Mouse (Mus musculus): ENCODE results near the gene Krt34. TPM values are rescaled to one million over a fixed set of nuclear protein-coding genes. Genes with fewer than 3 reads are reported as not detected.

The Krt34 gene
- polyA plus RNA-seq, 1 experiment from 2014 or later, result not detected

GRCm38 (mm10) chr11:99989881-99990405 is 51.4 kb downstream of the Krt34 start:
- Histone ChIP-seq H3K27me3 (ENCODE audit: low read depth, poor library complexity, severe bottlenecking) (peaks cover 26% of the 10 kb centered on the region), H3K9me3 (replicated peaks) (no peaks in the 10 kb centered on the region), H3K27ac (no peak overlapping the region), H3K4me1 (peaks cover 15% of the 10 kb centered on the region), H3K36me3 (no peaks in the 10 kb centered on the region), H3K4me3 (no peak overlapping the region)
- 86% methylated on average over 6 of the region's 6 CpGs for WGBS
- no peak for DNase-seq (ENCODE audit: low spot score)

GRCm38 (mm10) chr11:99988530-99988929 is 52.8 kb downstream of the Krt34 start:
- peaks cover 9% of the 10 kb centered on the region for H3K4me1 ChIP-seq
- 98% methylated on average over 3 of the region's 3 CpGs for WGBS
- H3K27me3 ChIP-seq (ENCODE audit: low read depth, poor library complexity, severe bottlenecking), result peaks cover 12% of the 10 kb centered on the region
- no peak for DNase-seq (ENCODE audit: low spot score)
- no peak overlapping the region for H3K27ac ChIP-seq
- H3K9me3 ChIP-seq (replicated peaks), result no peaks in the 10 kb centered on the region
- H3K36me3 ChIP-seq, result no peaks in the 10 kb centered on the region
- no peak overlapping the region for H3K4me3 ChIP-seq

Other genes with a start within 250 kb of the Krt34 start
- gene Gm11596, start 248.1 kb downstream of the Krt34 start, polyA plus RNA-seq (2016; fragmentation: Nextera tagmentation; extraction: Ambion mirVana), result not detected in 2 replicates
- gene Gm11569, start 242.6 kb downstream of the Krt34 start, polyA plus RNA-seq (2016; fragmentation: Nextera tagmentation; extraction: Ambion mirVana), result not detected in 2 replicates
- gene Gm11554, start 237.1 kb downstream of the Krt34 start, polyA plus RNA-seq (2016; fragmentation: Nextera tagmentation; extraction: Ambion mirVana), result not detected in 2 replicates
- not detected in 2 replicates for gene Krtap4-13, start 231.7 kb downstream of the Krt34 start, polyA plus RNA-seq (2016; fragmentation: Nextera tagmentation; extraction: Ambion mirVana)
- not detected in 2 replicates for gene Gm11564, start 225.9 kb downstream of the Krt34 start, polyA plus RNA-seq (2016; fragmentation: Nextera tagmentation; extraction: Ambion mirVana)
- gene 2300003K06Rik, start 203.5 kb downstream of the Krt34 start, polyA plus RNA-seq (2016; fragmentation: Nextera tagmentation; extraction: Ambion mirVana), result not detected in 2 replicates
- gene Krtap4-16, start 189.9 kb downstream of the Krt34 start, polyA plus RNA-seq (2016; fragmentation: Nextera tagmentation; extraction: Ambion mirVana), result not detected in 2 replicates
- not detected in 2 replicates for gene Gm11568, start 183.6 kb downstream of the Krt34 start, polyA plus RNA-seq (2016; fragmentation: Nextera tagmentation; extraction: Ambion mirVana)
- gene Gm11559, start 177.1 kb downstream of the Krt34 start, polyA plus RNA-seq (2016; fragmentation: Nextera tagmentation; extraction: Ambion mirVana), result not detected in 2 replicates
- not detected in 2 replicates for gene Krtap9-1, start 168.2 kb downstream of the Krt34 start, polyA plus RNA-seq (2016; fragmentation: Nextera tagmentation; extraction: Ambion mirVana)
- not detected in 2 replicates for gene Gm11567, start 162.4 kb downstream of the Krt34 start, polyA plus RNA-seq (2016; fragmentation: Nextera tagmentation; extraction: Ambion mirVana)
- gene Krtap31-1, start 133.6 kb downstream of the Krt34 start, polyA plus RNA-seq (2016; fragmentation: Nextera tagmentation; extraction: Ambion mirVana), result not detected in 2 replicates
- not detected in 2 replicates for gene Gm11565, start 126.8 kb downstream of the Krt34 start, polyA plus RNA-seq (2016; fragmentation: Nextera tagmentation; extraction: Ambion mirVana)
- gene Krtap31-2, start 105.3 kb downstream of the Krt34 start, polyA plus RNA-seq (2016; fragmentation: Nextera tagmentation; extraction: Ambion mirVana), result not detected in 2 replicates
- gene Krtap9-5, start 93.1 kb downstream of the Krt34 start, polyA plus RNA-seq (2016; fragmentation: Nextera tagmentation; extraction: Ambion mirVana), result not detected in 2 replicates
- gene Krtap29-1, start 62.5 kb downstream of the Krt34 start, polyA plus RNA-seq (2016; fragmentation: Nextera tagmentation; extraction: Ambion mirVana), result not detected in 2 replicates
- gene Krtap16-1, start 55.0 kb downstream of the Krt34 start, polyA plus RNA-seq (2016; fragmentation: Nextera tagmentation; extraction: Ambion mirVana), result not detected in 2 replicates
- 0.68 and 0.90 TPM in 2 replicates for gene Krtap17-1, start 47.6 kb downstream of the Krt34 start, polyA plus RNA-seq (2016; fragmentation: Nextera tagmentation; extraction: Ambion mirVana)
- gene Krt33a, start 25.3 kb downstream of the Krt34 start, polyA plus RNA-seq (2016; fragmentation: Nextera tagmentation; extraction: Ambion mirVana), result not detected in 2 replicates
- not detected in 2 replicates for gene Krt33b, start 11.7 kb downstream of the Krt34 start, polyA plus RNA-seq (2016; fragmentation: Nextera tagmentation; extraction: Ambion mirVana)
- gene Krt31, start 9.0 kb upstream of the Krt34 start, polyA plus RNA-seq (2016; fragmentation: Nextera tagmentation; extraction: Ambion mirVana), result not detected in 2 replicates
- not detected in 2 replicates for gene Krt32, start 46.7 kb upstream of the Krt34 start, polyA plus RNA-seq (2016; fragmentation: Nextera tagmentation; extraction: Ambion mirVana)
- gene Krt35, start 54.7 kb upstream of the Krt34 start, polyA plus RNA-seq (2016; fragmentation: Nextera tagmentation; extraction: Ambion mirVana), result 0.08 TPM in 1 of 2 replicates, not detected in the other
- gene Krt36, start 64.1 kb upstream of the Krt34 start, polyA plus RNA-seq (2016; fragmentation: Nextera tagmentation; extraction: Ambion mirVana), result not detected in 2 replicates
- not detected in 2 replicates for gene Krt13, start 80.0 kb upstream of the Krt34 start, polyA plus RNA-seq (2016; fragmentation: Nextera tagmentation; extraction: Ambion mirVana)
- gene Krt15, start 94.4 kb upstream of the Krt34 start, polyA plus RNA-seq (2016; fragmentation: Nextera tagmentation; extraction: Ambion mirVana), result 1.6 and 8.4 TPM in 2 replicates
- gene Krt19, start 107.1 kb upstream of the Krt34 start, polyA plus RNA-seq (2016; fragmentation: Nextera tagmentation; extraction: Ambion mirVana), result 11.1 and 13.9 TPM in 2 replicates
- gene Krt9, start 151.7 kb upstream of the Krt34 start, polyA plus RNA-seq (2016; fragmentation: Nextera tagmentation; extraction: Ambion mirVana), result not detected in 2 replicates
- 8.0 and 32.0 TPM in 2 replicates for gene Krt14, start 166.0 kb upstream of the Krt34 start, polyA plus RNA-seq (2016; fragmentation: Nextera tagmentation; extraction: Ambion mirVana)
- not detected in 2 replicates for gene Krt16, start 207.3 kb upstream of the Krt34 start, polyA plus RNA-seq (2016; fragmentation: Nextera tagmentation; extraction: Ambion mirVana)
- 1.3 and 7.6 TPM in 2 replicates for gene Krt17, start 219.5 kb upstream of the Krt34 start, polyA plus RNA-seq (2016; fragmentation: Nextera tagmentation; extraction: Ambion mirVana)
- gene Krt42, start 228.3 kb upstream of the Krt34 start, polyA plus RNA-seq (2016; fragmentation: Nextera tagmentation; extraction: Ambion mirVana), result 0.21 TPM in 1 of 2 replicates, not detected in the other

Measured in limb, embryonic 10.5 days (tissue).